Mouse (Mus musculus) urinary bladder, postnatal 14 days (tissue): ENCODE results near the gene Galnt5.

Experiments used
- DNase-seq: peaks from one replicate; pipeline ENCODE4 v3.0.0; 2021; ENCODE audit warnings: low spot score

Gene Galnt5

DNA sequence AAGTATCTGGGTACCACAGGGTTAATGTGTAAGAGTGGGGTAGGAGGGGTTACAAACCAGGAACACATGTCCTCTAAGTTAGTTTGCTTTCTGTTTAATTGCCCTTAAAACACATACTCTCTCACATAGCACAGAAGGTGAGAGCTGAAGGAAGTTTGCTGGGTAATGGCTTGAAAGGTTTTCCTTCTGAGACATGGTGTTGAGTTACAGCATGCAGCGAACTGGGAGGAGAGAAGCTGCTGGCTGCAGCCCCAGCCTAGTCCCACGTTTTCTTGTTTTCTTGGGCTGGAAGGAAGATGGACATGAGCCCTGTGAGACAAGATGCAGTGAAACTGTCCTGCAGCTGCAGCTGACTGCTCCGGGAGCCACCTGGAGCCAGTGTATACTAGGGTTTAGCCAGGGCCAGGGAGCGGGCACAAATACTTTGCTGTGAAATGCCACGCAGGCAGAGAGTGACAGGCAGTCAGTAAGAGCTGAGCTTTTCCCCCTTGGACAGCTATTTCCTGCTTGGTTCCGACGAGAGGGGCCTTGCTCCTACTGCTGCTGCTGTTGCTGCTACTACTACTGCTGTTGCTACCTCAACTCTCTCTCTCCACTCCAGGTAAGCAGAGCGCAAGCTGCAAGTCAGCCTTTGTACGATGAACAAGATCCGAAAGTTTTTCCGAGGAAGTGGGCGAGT lies at the start of gene Galnt5:
TSS of gene Galnt5 (plus strand) at position 133 of the 679 bp plus-strand sequence.
- DNase-seq, result no peak

DNA sequence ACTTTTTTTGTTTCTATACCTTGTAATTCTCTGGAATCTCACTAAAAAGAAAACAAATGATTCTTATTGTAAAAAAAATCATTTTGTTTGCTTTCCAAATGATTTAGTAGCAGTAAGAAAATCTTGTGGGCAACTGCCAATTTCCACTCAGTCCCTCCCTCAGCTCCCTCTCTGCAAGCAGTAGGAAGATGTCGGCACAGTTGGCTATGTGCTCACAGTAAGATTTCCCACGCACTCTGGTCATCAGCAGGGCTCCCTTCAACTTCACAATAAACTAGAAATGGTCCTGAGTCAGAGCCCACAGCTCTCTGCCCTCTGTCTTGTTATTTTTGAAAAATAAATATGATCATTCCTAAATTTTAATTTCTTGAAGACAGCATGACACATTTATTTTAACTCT lies 46.1 kb upstream of the Galnt5 start:
- no peak for DNase-seq

DNA sequence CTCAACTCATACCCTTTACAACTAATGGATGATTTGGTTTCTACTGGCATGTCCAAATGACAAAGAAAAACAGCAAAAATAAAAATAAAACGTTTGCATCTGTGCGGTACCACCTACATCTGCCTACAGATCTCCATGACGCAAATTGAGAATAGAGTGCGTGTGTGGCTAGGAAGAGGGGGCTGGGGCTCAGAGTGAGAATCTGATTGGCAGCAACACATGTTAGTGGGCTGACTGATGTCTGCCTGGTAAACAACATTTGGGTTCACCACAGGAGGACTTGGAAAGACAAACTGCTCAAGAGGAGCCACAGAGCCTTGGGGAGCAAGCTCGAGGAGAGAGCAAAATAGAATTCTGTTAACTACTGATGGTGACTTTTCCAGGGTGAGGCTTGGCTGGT lies 36.9 kb upstream of the Galnt5 start:
- no peak for DNase-seq

DNA sequence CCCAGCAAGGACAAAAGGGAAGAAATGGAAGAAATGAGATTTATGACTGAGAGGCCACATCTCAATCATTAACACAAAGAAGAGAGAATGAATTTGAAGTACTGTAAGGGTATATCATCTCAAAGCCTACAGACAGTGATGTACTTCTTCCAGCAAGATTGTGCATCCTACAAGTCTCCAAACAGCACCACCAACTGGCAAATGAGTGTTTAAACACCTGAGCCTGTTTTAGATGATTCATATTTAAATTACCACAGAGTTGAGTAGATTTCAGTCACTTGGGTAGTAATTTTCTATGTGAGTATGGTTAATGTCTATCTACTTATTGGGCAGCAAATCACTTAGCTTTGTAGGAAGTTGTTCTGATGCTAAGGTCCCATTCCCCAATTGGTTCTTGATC lies 15.4 kb upstream of the Galnt5 start:
- no peak for DNase-seq

DNA sequence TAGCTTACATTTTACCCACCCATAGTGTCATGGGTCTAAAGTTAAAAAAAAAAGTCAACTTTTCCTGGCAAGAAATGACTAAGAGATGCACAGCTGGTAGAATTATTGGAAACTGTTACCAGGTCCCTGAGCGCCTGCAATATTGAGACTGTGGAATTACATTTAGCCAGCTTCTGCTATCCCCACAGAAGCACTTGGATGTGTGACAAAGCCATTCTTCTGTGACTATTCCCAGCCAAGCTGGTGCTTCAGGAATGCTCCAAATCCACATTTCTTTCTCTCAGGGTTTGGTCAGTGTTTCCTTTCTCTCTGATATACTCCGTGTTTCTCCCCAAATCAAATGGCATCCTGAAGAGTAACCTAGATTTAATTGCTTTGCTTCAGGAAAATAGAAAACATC lies 6.6 kb upstream of the Galnt5 start:
- no peak for DNase-seq

DNA sequence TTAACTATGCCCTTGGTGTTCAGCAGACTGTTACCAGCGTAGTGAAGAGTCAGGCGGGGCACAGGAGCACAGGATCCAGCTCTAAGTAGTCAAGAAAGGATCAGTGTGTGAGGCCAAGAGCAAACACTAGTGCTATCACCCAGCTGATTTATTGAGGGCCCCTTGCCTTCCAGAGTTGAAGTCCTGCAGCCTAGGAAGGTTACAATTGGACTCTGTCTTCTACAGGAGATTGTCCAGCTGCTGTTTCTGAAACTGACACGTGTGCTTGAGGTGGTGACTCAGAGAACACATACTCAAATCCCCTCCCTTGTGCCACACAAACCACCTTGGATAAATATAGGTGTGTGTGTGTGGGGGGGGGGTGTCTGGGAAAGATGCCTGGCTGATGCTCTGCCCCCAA lies 3.8 kb downstream of the Galnt5 start:
- peak; percentile 6 for DNase-seq

DNA sequence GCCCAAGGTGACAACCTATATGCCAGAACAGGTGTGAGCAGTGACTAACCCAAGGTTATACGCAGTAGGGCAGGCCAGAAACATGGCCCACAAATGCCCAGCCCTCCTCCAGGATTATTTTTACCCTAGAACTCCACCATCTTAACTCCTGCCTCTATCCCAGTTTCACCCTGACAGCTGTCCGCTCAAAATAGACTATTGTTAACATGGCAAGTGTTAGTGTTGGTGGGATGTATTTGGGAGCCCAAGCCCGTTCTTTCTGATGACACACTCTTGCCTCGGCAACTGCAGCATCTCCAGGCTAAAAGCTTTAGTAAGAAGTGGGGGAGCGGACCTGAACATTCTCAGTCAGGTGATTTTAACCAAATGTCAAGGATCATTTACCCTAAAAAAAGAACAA lies 9.4 kb downstream of the Galnt5 start:
- no peak for DNase-seq

DNA sequence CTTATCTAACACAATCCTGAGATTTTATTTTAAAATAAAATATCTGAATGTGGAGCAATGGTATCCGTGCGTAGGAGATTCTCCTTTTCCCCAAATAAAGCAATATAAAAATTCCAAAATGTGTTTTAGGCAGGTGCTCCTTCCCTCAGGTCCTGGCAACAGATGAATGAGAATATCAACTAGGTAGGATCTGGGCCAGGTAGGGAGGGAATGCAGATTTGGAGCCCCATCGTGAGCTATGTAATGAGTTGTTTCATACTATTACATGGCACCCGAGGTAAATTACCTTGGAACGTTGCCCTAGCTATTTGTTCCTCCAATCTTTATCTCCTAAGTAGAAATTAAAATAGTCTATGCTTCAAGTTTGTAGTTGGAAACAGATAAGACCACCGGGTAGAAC lies 25.9 kb downstream of the Galnt5 start:
- no peak for DNase-seq

DNA sequence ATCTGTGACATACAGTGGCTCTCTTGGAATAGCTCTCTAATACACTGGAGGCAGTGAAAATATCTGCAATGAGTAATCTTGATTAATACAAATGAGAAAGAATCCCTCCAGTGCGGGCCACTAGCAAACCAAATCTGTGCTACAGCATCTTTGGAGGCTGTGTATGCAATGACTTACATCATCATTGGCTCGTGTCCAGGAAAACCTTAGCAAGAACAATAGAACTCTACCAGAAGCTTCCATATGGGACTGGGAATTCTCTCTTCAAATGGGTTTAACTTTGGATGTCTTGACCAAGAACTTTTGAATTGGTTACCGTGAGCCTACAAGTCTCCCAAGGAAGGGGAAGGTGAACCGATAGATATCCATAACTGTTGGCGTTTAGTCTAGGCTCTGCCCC lies 29.1 kb downstream of the Galnt5 start:
- no peak for DNase-seq

DNA sequence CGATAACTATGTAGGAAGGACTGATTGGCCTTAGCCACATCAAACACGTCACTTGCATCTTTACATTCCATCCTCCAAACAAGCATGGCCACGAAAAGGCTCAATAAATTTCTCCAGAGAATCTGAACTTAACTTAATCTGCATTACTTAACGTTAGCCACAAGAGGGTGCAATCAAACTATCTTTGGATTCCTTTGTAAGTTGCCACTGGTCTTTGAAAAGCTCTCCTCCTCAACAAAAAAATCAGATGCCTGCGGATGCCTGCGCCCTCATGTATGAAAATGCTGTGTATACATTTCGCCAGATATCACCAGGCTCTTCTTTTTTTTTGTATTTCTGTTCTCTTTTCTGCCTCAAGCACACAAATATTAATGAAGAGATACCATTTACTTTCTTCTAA lies 31.7 kb downstream of the Galnt5 start:
- DNase-seq, result no peak

DNA sequence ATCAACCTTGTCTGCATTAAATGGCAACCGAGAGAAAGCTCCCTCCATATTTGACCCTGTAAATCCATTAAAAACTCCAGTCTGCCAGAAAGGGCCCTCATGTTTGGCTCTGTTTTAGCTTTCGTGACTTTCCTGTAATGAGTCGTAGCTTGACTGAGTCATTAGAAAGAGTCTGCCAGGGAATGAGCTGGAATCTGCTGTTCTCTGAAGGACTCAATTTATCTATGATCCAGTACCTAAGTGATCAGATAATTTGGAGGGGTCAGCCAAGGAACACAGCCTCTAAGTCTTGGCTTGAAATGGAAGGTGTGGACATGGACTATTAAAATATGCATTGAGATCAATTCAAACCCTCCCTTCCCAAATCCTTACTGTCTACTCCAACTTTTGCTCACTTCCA lies 33.7 kb downstream of the Galnt5 start:
- no peak for DNase-seq

DNA sequence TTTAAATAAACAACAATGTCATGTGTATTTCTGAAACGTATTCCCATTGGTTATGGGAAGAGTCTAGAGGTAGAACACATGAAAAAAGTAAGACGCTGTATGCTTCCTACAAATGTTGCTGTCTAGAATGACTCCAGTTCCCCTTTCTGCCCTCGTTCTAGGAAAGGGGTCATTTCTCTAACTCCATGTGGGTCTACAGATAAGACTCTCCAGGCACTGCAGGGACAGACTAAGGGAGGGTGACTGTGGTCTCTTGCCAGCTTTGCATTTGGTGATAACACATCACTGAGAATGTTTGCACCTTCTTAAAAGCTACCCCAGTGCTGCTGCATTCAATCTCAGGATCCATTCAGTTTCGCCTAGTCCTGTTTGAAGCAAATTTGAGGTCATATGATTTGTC lies 38.0 kb downstream of the Galnt5 start:
- no peak for DNase-seq

DNA sequence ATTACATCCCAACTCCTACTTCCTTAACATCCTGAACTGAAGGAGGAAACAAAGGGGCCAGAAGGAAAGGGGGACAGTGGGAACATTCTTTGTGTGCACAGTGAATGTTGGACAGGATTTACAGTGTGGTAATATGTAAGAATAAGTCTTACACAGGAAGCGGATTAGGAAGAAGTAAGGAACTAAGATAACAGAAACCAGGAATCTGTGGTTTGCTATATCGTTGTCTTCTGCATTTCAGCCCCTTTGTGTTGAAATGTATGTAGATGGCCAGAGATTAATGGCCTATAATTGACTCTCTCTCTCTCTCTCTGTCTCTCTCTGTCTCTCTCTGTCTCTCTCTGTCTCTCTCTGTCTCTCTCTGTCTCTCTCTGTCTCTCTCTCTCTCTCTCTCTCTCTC lies 39.2 kb downstream of the Galnt5 start:
- DNase-seq, result no peak

DNA sequence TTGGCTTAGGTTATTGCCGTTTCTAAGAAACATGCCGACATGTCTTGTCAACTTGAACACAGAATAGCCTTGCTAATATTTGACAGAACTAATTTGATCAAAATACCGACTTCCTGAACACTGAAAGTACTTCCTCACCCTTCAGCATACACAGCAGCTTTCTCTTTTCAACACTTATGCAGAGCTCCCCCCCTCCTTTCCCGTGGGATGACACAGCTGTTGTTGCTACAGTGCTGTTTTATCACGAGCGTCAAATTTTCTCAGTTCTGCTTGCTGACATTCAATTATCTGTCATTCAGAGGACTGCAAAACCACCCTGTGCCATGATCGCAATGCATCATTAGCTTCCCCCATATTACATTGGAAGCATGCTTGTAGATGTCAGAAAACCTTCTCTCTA lies 44.2 kb downstream of the Galnt5 start:
- no peak for DNase-seq

DNA sequence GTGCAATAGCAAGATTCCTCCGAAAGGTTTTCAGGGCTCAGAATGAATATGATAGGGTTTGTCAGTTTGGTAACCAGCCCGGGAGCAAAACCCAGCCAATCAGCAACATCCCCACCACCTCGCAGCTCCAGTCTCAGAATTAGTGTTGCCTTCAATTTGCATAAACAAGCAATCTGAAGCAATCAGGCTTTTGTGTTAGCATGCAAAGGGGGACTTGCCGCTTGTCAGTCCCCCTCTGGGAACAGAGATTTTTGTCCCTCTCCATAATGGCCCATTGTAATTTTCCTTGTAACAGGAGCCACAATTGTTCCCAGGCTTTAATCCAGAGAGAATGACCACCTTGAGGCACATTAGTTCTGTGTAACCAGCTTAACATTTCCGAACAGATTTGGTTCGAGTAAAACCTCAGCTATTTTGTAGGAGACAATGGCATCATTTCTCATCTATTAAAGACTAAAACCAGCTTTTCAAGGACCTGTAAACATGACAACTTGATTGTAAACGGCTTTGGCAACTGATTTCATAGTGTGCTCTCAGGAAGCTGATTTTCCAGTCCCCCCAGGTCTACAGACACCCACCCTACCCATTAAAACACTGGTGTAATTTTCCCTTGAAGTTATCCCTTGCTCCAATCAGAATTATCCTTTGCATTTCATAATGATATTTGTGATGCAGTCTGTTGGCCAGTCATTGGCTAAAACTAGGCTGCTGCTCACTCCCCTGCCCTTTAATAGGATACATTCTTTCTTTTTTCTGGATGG lies 55.3 kb downstream of the Galnt5 start, which contains the start of gene Ermn:
TSS of gene Ermn (minus strand) at position 44 of the 761 bp plus-strand sequence.
- DNase-seq, result no peak

DNA sequence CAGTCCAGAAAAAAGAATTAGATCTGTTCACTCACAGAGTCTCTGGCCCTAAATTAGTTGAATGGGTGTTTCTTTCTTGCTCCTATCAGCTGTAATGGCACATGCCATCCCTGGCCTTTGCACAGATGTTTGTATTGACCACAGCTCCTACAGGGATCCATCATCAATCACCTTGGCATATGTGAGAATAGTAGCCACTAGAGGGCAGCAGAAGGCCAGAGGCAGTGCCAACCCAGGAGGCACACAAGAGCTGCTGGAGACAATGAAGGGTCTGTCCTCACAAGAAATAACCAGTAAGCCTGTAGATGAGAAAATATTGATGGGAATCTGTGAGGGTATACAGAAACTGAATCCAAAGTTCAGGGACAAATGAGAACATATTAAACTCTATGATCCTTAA lies 57.7 kb downstream of the Galnt5 start:
- DNase-seq, result peak; percentile 38

DNA sequence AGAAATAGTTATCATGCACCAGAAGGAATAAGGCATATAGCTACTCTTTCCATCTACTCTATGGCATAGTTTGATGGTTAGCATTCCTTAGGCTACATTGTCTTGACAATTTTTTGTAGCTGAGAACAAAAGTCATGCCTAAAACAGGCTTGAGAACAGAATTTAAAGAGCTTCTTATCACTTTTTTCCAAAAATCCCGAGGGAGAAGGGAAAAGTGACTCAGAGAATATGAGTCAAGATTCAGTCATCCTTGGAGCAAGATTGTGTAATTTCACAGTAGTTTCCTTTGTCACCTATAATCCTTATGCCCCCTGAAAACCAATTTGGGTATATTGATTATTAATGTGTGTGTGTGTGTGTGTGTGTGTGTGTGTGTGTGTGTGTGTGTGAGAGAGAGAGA lies 82.2 kb downstream of the Galnt5 start:
- no peak for DNase-seq

DNA sequence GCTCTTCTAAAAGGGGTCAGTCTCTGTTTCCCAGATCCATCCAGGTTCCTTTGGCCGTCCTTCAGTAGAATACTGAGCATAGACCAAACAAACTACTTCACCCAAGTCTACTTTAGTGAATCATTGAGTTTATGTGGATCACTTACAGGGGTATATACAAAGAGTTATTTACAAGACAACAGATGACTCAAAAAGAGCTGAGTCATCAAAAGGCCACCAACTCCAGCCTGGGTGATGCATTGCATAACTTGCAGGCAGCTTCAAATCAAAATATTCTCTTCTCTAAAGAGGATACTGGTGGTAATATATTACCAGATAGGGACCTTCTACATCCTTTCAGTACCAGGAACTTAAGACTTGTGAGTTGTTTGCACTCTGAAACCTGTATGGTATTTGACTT lies 88.7 kb downstream of the Galnt5 start:
- DNase-seq, result no peak

DNA sequence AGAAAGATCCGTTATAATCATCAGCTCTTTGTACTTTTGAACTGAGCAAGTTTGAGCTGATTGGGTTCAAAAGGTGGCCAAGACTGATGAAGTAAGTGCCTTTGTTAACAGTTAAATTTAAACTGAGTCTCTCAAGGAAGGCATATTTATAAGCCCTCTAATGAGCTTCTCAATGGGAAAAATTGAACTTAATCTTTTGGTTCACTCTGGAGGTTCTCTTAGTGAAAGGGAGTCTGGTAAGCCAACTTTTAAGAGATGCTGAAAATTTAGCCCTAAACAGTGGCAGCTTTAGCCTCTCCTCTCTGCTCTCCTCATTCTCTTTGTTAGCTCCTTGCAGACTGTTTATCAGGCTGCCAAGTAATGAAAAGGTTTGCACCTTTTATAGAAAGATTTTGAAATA lies 97.1 kb downstream of the Galnt5 start:
- no peak for DNase-seq
